Comparison of ENCODE assay signal across 7 mouse cellular contexts in the genomic region with DNA sequence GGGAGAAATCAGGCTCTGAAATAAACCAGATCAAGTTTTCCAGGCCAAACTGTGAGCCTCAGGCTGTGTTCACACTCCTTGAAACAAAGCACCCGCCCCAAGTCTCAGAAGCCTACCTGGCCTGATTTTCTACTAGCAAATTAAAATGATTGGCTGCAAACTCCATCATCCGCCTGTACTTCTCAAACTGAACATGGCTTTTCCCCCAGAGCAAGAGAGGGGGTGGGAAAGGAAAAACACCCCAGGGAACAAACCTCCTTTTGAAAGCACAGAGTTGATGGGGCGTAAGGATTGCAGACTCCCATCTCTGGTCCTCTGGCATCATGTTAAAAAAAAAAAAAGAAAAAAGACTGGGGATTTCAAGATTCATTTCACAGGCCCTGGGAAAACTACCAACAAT. TPM values are rescaled to one million over a fixed set of nuclear protein-coding genes. Genes with fewer than 3 reads are reported as not detected.
DNase-seq lines count a peak whose midpoint lies in the region; ATAC-seq and TF ChIP-seq lines count a peak whose summit lies in the region.

No protein-coding gene starts in this region.

- peak overlapping the region; percentile 20 for H3K9ac ChIP-seq in lung, embryonic 15.5 days
- peak overlapping the region; percentile 93 for H3K9ac ChIP-seq in forebrain, embryonic 14.5 days (ENCODE audit: low read length)
- peak overlapping the region; percentile 85 for H3K9ac ChIP-seq in liver, embryonic 14.5 days (replicated peaks)
- H3K9ac ChIP-seq in stomach, postnatal 0 days (ENCODE audit: low read length) = peak overlapping the region; percentile 43

- no peaks in the 10 kb centered on the region for H3K36me3 ChIP-seq in lung, embryonic 15.5 days
- peaks cover 14% of the 10 kb centered on the region; the same call in 1 of the 2 replicates for H3K36me3 ChIP-seq in forebrain, embryonic 14.5 days (ENCODE audit: control insufficient read depth, insufficient read depth, low read length)
- H3K36me3 ChIP-seq in liver, embryonic 14.5 days (replicated peaks; ENCODE audit: control insufficient read depth, insufficient read depth, low read depth) = no peaks in the 10 kb centered on the region; the same call in 1 of the 2 replicates
- no peaks in the 10 kb centered on the region for H3K36me3 ChIP-seq in stomach, postnatal 0 days (ENCODE audit: control insufficient read depth, insufficient read depth, low read length)

- 0 out of 2 replicates have a peak overlapping the region, but pooled peaks have one; percentile 15 for H3K27ac ChIP-seq in lung, embryonic 15.5 days
- H3K27ac ChIP-seq in forebrain, embryonic 14.5 days (ENCODE audit: low read depth, low read length) = no peak overlapping the region
- H3K27ac ChIP-seq in liver, embryonic 14.5 days = no peak overlapping the region
- H3K27ac ChIP-seq in stomach, postnatal 0 days (replicated peaks) = 0 out of 2 replicates have a peak overlapping the region, but pooled peaks have one; percentile 49

- peak overlapping the region; percentile 84 for H3K4me2 ChIP-seq in lung, embryonic 15.5 days
- H3K4me2 ChIP-seq in forebrain, embryonic 14.5 days (ENCODE audit: low read length) = peak overlapping the region; percentile 89
- H3K4me2 ChIP-seq in liver, embryonic 14.5 days (ENCODE audit: low read depth) = peak overlapping the region; percentile 90
- H3K4me2 ChIP-seq in stomach, postnatal 0 days (replicated peaks; ENCODE audit: low read depth) = peak overlapping the region; percentile 95

- H3K4me1 ChIP-seq in lung, embryonic 15.5 days = peaks cover 17% of the 10 kb centered on the region; the same call in 1 of the 2 replicates
- H3K4me1 ChIP-seq in forebrain, embryonic 14.5 days (ENCODE audit: control insufficient read depth, insufficient read depth, low read length) = peaks cover 14% of the 10 kb centered on the region
- peaks cover 9 to 10% of the 10 kb centered on the region in 2 experiments; a peak in 3 of 4 replicates for H3K4me1 ChIP-seq in liver, embryonic 14.5 days (replicated peaks; ENCODE audit: control insufficient read depth in 2 of 2, insufficient read depth in 2 of 2, low read length in 1 of 2)
- H3K4me1 ChIP-seq in stomach, postnatal 0 days (replicated peaks; ENCODE audit: control insufficient read depth, insufficient read depth) = 0 out of 2 replicates have a peak, but pooled peaks cover 3% of the 10 kb centered on the region

- WGBS in lung, embryonic 15.5 days = 48% methylated on average over 3 of the region's 3 CpGs
- WGBS in forebrain, embryonic 14.5 days = 51% methylated on average over 3 of the region's 3 CpGs
- WGBS in liver, embryonic 14.5 days (ENCODE audit: insufficient replicate concordance) = 84% methylated on average over 3 of the region's 3 CpGs
- WGBS in stomach, postnatal 0 days = 51% methylated on average over 3 of the region's 3 CpGs

- DNase-seq in lung, adult 18-20 months = no peak
- DNase-seq in forebrain, embryonic 14.5 days (ENCODE audit: low spot score) = no peak
- DNase-seq in liver, embryonic 14.5 days (ENCODE audit: low read depth in 3 of 3, low spot score in 3 of 3) = no peak
- DNase-seq in stomach, postnatal 0 days (ENCODE audit: low spot score) = no peak
- DNase-seq in thymus, postnatal 4 days = no peak
- no peak for DNase-seq in right cerebral cortex, adult 18-20 months

- peak overlapping the region; percentile 87 for H3K4me3 ChIP-seq in lung, embryonic 15.5 days
- peak overlapping the region; percentile 93 for H3K4me3 ChIP-seq in forebrain, embryonic 14.5 days (ENCODE audit: low read depth, low read length)
- peak overlapping the region in 1 of 2 experiments; percentile 65; a peak in 2 of 4 replicates for H3K4me3 ChIP-seq in liver, embryonic 14.5 days (ENCODE audit: insufficient read depth in 1 of 2, low read depth in 2 of 2, low read length in 2 of 2)
- H3K4me3 ChIP-seq in stomach, postnatal 0 days (ENCODE audit: low read depth, low read length) = peak overlapping the region; percentile 78; the same call in 1 of the 2 replicates

- no peak for TF ChIP-seq CTCF in liver, embryonic 14.5 days (IDR thresholded peaks at IDR 0.05; ENCODE audit: low read depth)
- no peak for TF ChIP-seq CTCF in stomach, postnatal 0 days (IDR thresholded peaks at IDR 0.05; ENCODE audit: low read depth)

- TF ChIP-seq EP300 in liver, embryonic 14.5 days (IDR thresholded peaks at IDR 0.05; ENCODE audit: low read depth) = no peak
- TF ChIP-seq EP300 in stomach, postnatal 0 days (optimal IDR thresholded peaks at IDR 0.05) = no peak

- ATAC-seq in lung, embryonic 15.5 days (ENCODE audit: borderline replicate concordance, extremely low read depth, low FRiP score, low TSS enrichment) = no peak
- ATAC-seq in forebrain, embryonic 14.5 days = no peak
- ATAC-seq in liver, embryonic 14.5 days (ENCODE audit: insufficient read depth) = no peak
- no peak for ATAC-seq in stomach, postnatal 0 days (ENCODE audit: low FRiP score, low TSS enrichment)

- H3K9me3 ChIP-seq in lung, embryonic 15.5 days = no peaks in the 10 kb centered on the region
- H3K9me3 ChIP-seq in forebrain, embryonic 14.5 days (replicated peaks; ENCODE audit: control insufficient read depth, low read length) = no peaks in the 10 kb centered on the region
- H3K9me3 ChIP-seq in liver, embryonic 14.5 days (ENCODE audit: control insufficient read depth, low read length) = no peaks in the 10 kb centered on the region
- H3K9me3 ChIP-seq in stomach, postnatal 0 days (ENCODE audit: control insufficient read depth, low read length) = no peaks in the 10 kb centered on the region

- no peaks in the 10 kb centered on the region for H3K27me3 ChIP-seq in lung, embryonic 15.5 days
- H3K27me3 ChIP-seq in forebrain, embryonic 14.5 days (replicated peaks; ENCODE audit: control insufficient read depth, insufficient read depth, low read length) = no peaks in the 10 kb centered on the region
- no peaks in the 10 kb centered on the region for H3K27me3 ChIP-seq in liver, embryonic 14.5 days (ENCODE audit: control insufficient read depth, insufficient read depth, low read length)
- no peaks in the 10 kb centered on the region for H3K27me3 ChIP-seq in stomach, postnatal 0 days (ENCODE audit: control insufficient read depth, insufficient read depth, low read length)

RNA-seq across cellular contexts. Expression of a gene that starts 15.1 kb away (rescaled TPM):
- polyA plus RNA-seq in lung, embryonic 15.5 days (2015; fragmentation: Nextera tagmentation; extraction: Ambion mirVana) = 533 and 536 TPM in 2 replicates
- polyA plus RNA-seq in forebrain, embryonic 14.5 days (2014; fragmentation: Nextera tagmentation; extraction: Ambion mirVana) = 806 and 815 TPM in 2 replicates
- polyA plus RNA-seq in liver, embryonic 14.5 days (2012; rRNA removed) = 176 and 217 TPM in 2 replicates
- polyA plus RNA-seq in liver, embryonic 14.5 days (2014; fragmentation: Nextera tagmentation; extraction: Ambion mirVana) = 294 and 325 TPM in 2 replicates
- 413 and 424 TPM in 2 replicates for polyA plus RNA-seq in stomach, postnatal 0 days (2015; fragmentation: Nextera tagmentation; extraction: Ambion mirVana)

RNA-seq across cellular contexts. Expression of a gene that starts 15.3 kb away (rescaled TPM):
- polyA plus RNA-seq in lung, embryonic 15.5 days (2015; fragmentation: Nextera tagmentation; extraction: Ambion mirVana) = 63.8 and 67.4 TPM in 2 replicates
- 30.1 and 43.0 TPM in 2 replicates for polyA plus RNA-seq in forebrain, embryonic 14.5 days (2014; fragmentation: Nextera tagmentation; extraction: Ambion mirVana)
- 26.1 and 32.7 TPM in 2 replicates for polyA plus RNA-seq in liver, embryonic 14.5 days (2012; rRNA removed)
- 37.6 and 37.8 TPM in 2 replicates for polyA plus RNA-seq in liver, embryonic 14.5 days (2014; fragmentation: Nextera tagmentation; extraction: Ambion mirVana)
- polyA plus RNA-seq in stomach, postnatal 0 days (2015; fragmentation: Nextera tagmentation; extraction: Ambion mirVana) = 36.9 and 39.9 TPM in 2 replicates

RNA-seq across cellular contexts. Expression of a gene that starts 26.2 kb away (rescaled TPM):
- polyA plus RNA-seq in lung, embryonic 15.5 days (2015; fragmentation: Nextera tagmentation; extraction: Ambion mirVana) = 316 and 363 TPM in 2 replicates
- polyA plus RNA-seq in forebrain, embryonic 14.5 days (2014; fragmentation: Nextera tagmentation; extraction: Ambion mirVana) = 370 and 449 TPM in 2 replicates
- polyA plus RNA-seq in liver, embryonic 14.5 days (2012; rRNA removed) = 160 and 197 TPM in 2 replicates
- polyA plus RNA-seq in liver, embryonic 14.5 days (2014; fragmentation: Nextera tagmentation; extraction: Ambion mirVana) = 283 and 290 TPM in 2 replicates
- 327 and 344 TPM in 2 replicates for polyA plus RNA-seq in stomach, postnatal 0 days (2015; fragmentation: Nextera tagmentation; extraction: Ambion mirVana)

RNA-seq across cellular contexts. Expression of a gene that starts 57.1 kb away (rescaled TPM):
- not detected in 2 replicates for polyA plus RNA-seq in lung, embryonic 15.5 days (2015; fragmentation: Nextera tagmentation; extraction: Ambion mirVana)
- polyA plus RNA-seq in forebrain, embryonic 14.5 days (2014; fragmentation: Nextera tagmentation; extraction: Ambion mirVana) = not detected in 2 replicates
- not detected in 2 replicates for polyA plus RNA-seq in liver, embryonic 14.5 days (2012; rRNA removed)
- polyA plus RNA-seq in liver, embryonic 14.5 days (2014; fragmentation: Nextera tagmentation; extraction: Ambion mirVana) = not detected in 2 replicates
- polyA plus RNA-seq in stomach, postnatal 0 days (2015; fragmentation: Nextera tagmentation; extraction: Ambion mirVana) = 0.04 TPM in 1 of 2 replicates, not detected in the other

RNA-seq across cellular contexts. Expression of a gene that starts 59.8 kb away (rescaled TPM):
- 197 and 199 TPM in 2 replicates for polyA plus RNA-seq in lung, embryonic 15.5 days (2015; fragmentation: Nextera tagmentation; extraction: Ambion mirVana)
- 108 and 122 TPM in 2 replicates for polyA plus RNA-seq in forebrain, embryonic 14.5 days (2014; fragmentation: Nextera tagmentation; extraction: Ambion mirVana)
- polyA plus RNA-seq in liver, embryonic 14.5 days (2012; rRNA removed) = 22.5 and 27.2 TPM in 2 replicates
- polyA plus RNA-seq in liver, embryonic 14.5 days (2014; fragmentation: Nextera tagmentation; extraction: Ambion mirVana) = 32.5 and 34.7 TPM in 2 replicates
- polyA plus RNA-seq in stomach, postnatal 0 days (2015; fragmentation: Nextera tagmentation; extraction: Ambion mirVana) = 171 and 183 TPM in 2 replicates

Comparison
In these comparisons a context has a peak if more than half of its experiments do, and no peak if none do; other contexts are left out.
1. H3K27ac ChIP-seq: peak in lung, embryonic 15.5 days (single experiment) and stomach, postnatal 0 days (single experiment); none in forebrain, embryonic 14.5 days (single experiment) and liver, embryonic 14.5 days (single experiment).
2. H3K9ac ChIP-seq: peak in every context shown above with its lines; median percentile 93 in forebrain, embryonic 14.5 days; 85 in liver, embryonic 14.5 days; 43 in stomach, postnatal 0 days; 20 in lung, embryonic 15.5 days.
3. Peak in every context shown above with its lines, with median percentiles within 50 percentile points of each other: H3K4me2 ChIP-seq.